Mouse (Mus musculus): Measurements from ENCODE around the gene Nxf2. TPM values are rescaled to one million over a fixed set of nuclear protein-coding genes. Genes with fewer than 3 reads are reported as not detected.
A peak's percentile ranks its signal among the peaks of the same experiment; 100 is the strongest.

Nxf2 gene
- polyA plus RNA-seq (2015; fragmentation: Nextera tagmentation; extraction: Ambion mirVana) = 0.25 and 0.29 TPM in 2 replicates

GRCm38 (mm10) chrX:134964546-134964945 is at the start of gene Nxf2:
TSS of gene Nxf2 (minus strand) at chrX:134964754.
- Histone ChIP-seq H3K9ac (no peak within 1 kb of the TSS), H3K27ac (no peak within 1 kb of the TSS), H3K4me2 (peak within 1 kb of the TSS; percentile 46), H3K36me3 (replicated peaks) (no peaks in the 10 kb centered on the region), H3K4me3 (peak within 1 kb of the TSS; percentile 34), H3K27me3 (replicated peaks) (no peaks in the 10 kb centered on the region), H3K9me3 (no peaks in the 10 kb centered on the region), H3K4me1 (no peaks in the 10 kb centered on the region)
- ATAC-seq (replicated peaks) = no peak
- WGBS = 91% methylated on average over 19 of the region's 19 CpGs

GRCm38 (mm10) chrX:135011381-135011780 is 46.8 kb upstream of the Nxf2 start:
- Histone ChIP-seq H3K4me1 (no peaks in the 10 kb centered on the region), H3K27ac (no peak overlapping the region), H3K4me3 (no peak overlapping the region), H3K9me3 (no peaks in the 10 kb centered on the region), H3K36me3 (replicated peaks) (no peaks in the 10 kb centered on the region), H3K4me2 (no peak overlapping the region), H3K27me3 (replicated peaks) (no peaks in the 10 kb centered on the region), H3K9ac (no peak overlapping the region)
- no peak for ATAC-seq (replicated peaks)
- WGBS = 74% methylated on average over 3 of the region's 3 CpGs

GRCm38 (mm10) chrX:135009471-135009815 is 44.9 kb upstream of the Nxf2 start:
- Histone ChIP-seq H3K36me3 (replicated peaks) (no peaks in the 10 kb centered on the region), H3K9ac (peak overlapping the region; percentile 32; the same call in 1 of the 2 replicates), H3K27me3 (replicated peaks) (no peaks in the 10 kb centered on the region), H3K4me1 (no peaks in the 10 kb centered on the region), H3K4me3 (peak overlapping the region; percentile 57), H3K4me2 (peak overlapping the region; percentile 43), H3K27ac (peak overlapping the region; percentile 94), H3K9me3 (no peaks in the 10 kb centered on the region)
- ATAC-seq (replicated peaks) = no peak; the same call in 1 of the 2 replicates
- 36% methylated on average over 6 of the region's 6 CpGs for WGBS

- ATAC-seq (replicated peaks) = peak; percentile 100
- Histone ChIP-seq H3K4me1 (no peaks in the 10 kb centered on the region), H3K36me3 (replicated peaks) (no peaks in the 10 kb centered on the region), H3K27ac (peak within 1 kb of the TSS; percentile 94), H3K9ac (peak within 1 kb of the TSS; percentile 59), H3K4me2 (peak within 1 kb of the TSS; percentile 43), H3K27me3 (replicated peaks) (no peaks in the 10 kb centered on the region), H3K9me3 (no peaks in the 10 kb centered on the region), H3K4me3 (peak within 1 kb of the TSS; percentile 57)
- WGBS = 33% methylated on average over 53 of the region's 65 CpGs
Observed at GRCm38 (mm10) chrX:135008720-135009470, 44.3 kb upstream of the Nxf2 start, which contains the start of gene Zmat1. TSS of gene Zmat1 (minus strand) at chrX:135009209.

- WGBS = 29% methylated on average over 5 of the region's 5 CpGs
- 0 out of 2 replicates have a peak overlapping the region, but pooled peaks have one; percentile 59 for H3K9ac ChIP-seq
Observed at GRCm38 (mm10) chrX:135008021-135008420, 43.5 kb upstream of the Nxf2 start.

GRCm38 (mm10) chrX:134963305-134964094 is 1.1 kb downstream of the Nxf2 start:
- Histone ChIP-seq H3K9me3 (no peaks in the 10 kb centered on the region), H3K4me2 (peak overlapping the region; percentile 46), H3K27ac (no peak overlapping the region), H3K4me3 (peak overlapping the region; percentile 34), H3K36me3 (replicated peaks) (no peaks in the 10 kb centered on the region), H3K27me3 (replicated peaks) (no peaks in the 10 kb centered on the region), H3K9ac (no peak overlapping the region), H3K4me1 (no peaks in the 10 kb centered on the region)
- peak; percentile 96 for ATAC-seq (replicated peaks)
- 54% methylated on average over 42 of the region's 53 CpGs for WGBS

More at GRCm38 (mm10) chrX:135008021-135008420, 43.5 kb upstream of the Nxf2 start:
- no peak for ATAC-seq (replicated peaks)
- no peaks in the 10 kb centered on the region for H3K27me3 ChIP-seq (replicated peaks)
- H3K4me3 ChIP-seq = peak overlapping the region; percentile 57
- H3K36me3 ChIP-seq (replicated peaks) = no peaks in the 10 kb centered on the region
- no peaks in the 10 kb centered on the region for H3K4me1 ChIP-seq
- H3K27ac ChIP-seq = no peak overlapping the region
- H3K4me2 ChIP-seq = peak overlapping the region; percentile 43
- no peaks in the 10 kb centered on the region for H3K9me3 ChIP-seq

- 41% methylated on average over 5 of the region's 5 CpGs for WGBS
Observed at GRCm38 (mm10) chrX:134930361-134930760, 34.2 kb downstream of the Nxf2 start.

GRCm38 (mm10) chrX:134929927-134930326 is 34.6 kb downstream of the Nxf2 start:
- H3K9ac ChIP-seq = no peak overlapping the region
- H3K4me3 ChIP-seq = no peak overlapping the region
- H3K9me3 ChIP-seq = no peaks in the 10 kb centered on the region
- H3K27ac ChIP-seq = no peak overlapping the region
- no peak overlapping the region for H3K4me2 ChIP-seq
- H3K27me3 ChIP-seq (replicated peaks) = no peaks in the 10 kb centered on the region
- 78% methylated on average over 5 of the region's 5 CpGs for WGBS
- ATAC-seq (replicated peaks) = peak; percentile 60; the same call in 1 of the 2 replicates
- no peaks in the 10 kb centered on the region for H3K36me3 ChIP-seq (replicated peaks)
- no peaks in the 10 kb centered on the region for H3K4me1 ChIP-seq

More at GRCm38 (mm10) chrX:134930361-134930760, 34.2 kb downstream of the Nxf2 start:
- Histone ChIP-seq H3K4me3 (no peak overlapping the region), H3K4me1 (no peaks in the 10 kb centered on the region), H3K27ac (no peak overlapping the region), H3K27me3 (replicated peaks) (no peaks in the 10 kb centered on the region), H3K9ac (no peak overlapping the region), H3K9me3 (no peaks in the 10 kb centered on the region), H3K4me2 (no peak overlapping the region), H3K36me3 (replicated peaks) (no peaks in the 10 kb centered on the region)
- no peak for ATAC-seq (replicated peaks)

- Histone ChIP-seq H3K9ac (no peak overlapping the region), H3K36me3 (replicated peaks) (no peaks in the 10 kb centered on the region), H3K9me3 (no peaks in the 10 kb centered on the region), H3K27ac (no peak overlapping the region), H3K4me1 (no peaks in the 10 kb centered on the region), H3K4me2 (no peak overlapping the region), H3K4me3 (no peak overlapping the region), H3K27me3 (replicated peaks) (no peaks in the 10 kb centered on the region)
- no peak for ATAC-seq (replicated peaks)
Observed at GRCm38 (mm10) chrX:134925058-134925457, 39.5 kb downstream of the Nxf2 start.

- 51% methylated on average over 7 of the region's 7 CpGs for WGBS
- H3K4me3 ChIP-seq = no peak overlapping the region
Observed at GRCm38 (mm10) chrX:134923675-134924424, 40.7 kb downstream of the Nxf2 start.

GRCm38 (mm10) chrX:134919220-134919619 is 45.3 kb downstream of the Nxf2 start:
- WGBS = 65% methylated on average over 1 of the region's 1 CpGs
- no peaks in the 10 kb centered on the region for H3K4me1 ChIP-seq
- H3K4me2 ChIP-seq = no peak overlapping the region
- ATAC-seq (replicated peaks) = no peak
- no peak overlapping the region for H3K9ac ChIP-seq
- no peaks in the 10 kb centered on the region for H3K36me3 ChIP-seq (replicated peaks)
- H3K27ac ChIP-seq = no peak overlapping the region
- H3K27me3 ChIP-seq (replicated peaks) = no peaks in the 10 kb centered on the region
- H3K9me3 ChIP-seq = no peaks in the 10 kb centered on the region
- H3K4me3 ChIP-seq = no peak overlapping the region

More at GRCm38 (mm10) chrX:134923675-134924424, 40.7 kb downstream of the Nxf2 start:
- Histone ChIP-seq H3K27ac (0 out of 2 replicates have a peak overlapping the region, but pooled peaks have one; percentile 15), H3K9ac (no peak overlapping the region), H3K4me2 (no peak overlapping the region), H3K36me3 (replicated peaks) (no peaks in the 10 kb centered on the region), H3K4me1 (no peaks in the 10 kb centered on the region), H3K9me3 (no peaks in the 10 kb centered on the region), H3K27me3 (replicated peaks) (no peaks in the 10 kb centered on the region)
- ATAC-seq (replicated peaks) = 0 out of 2 replicates have a peak, but pooled peaks have one; percentile 30

GRCm38 (mm10) chrX:134915745-134916144 is 48.8 kb downstream of the Nxf2 start:
- Histone ChIP-seq H3K4me1 (no peaks in the 10 kb centered on the region), H3K27ac (no peak overlapping the region)

More at GRCm38 (mm10) chrX:134915745-134916144, 48.8 kb downstream of the Nxf2 start:
- Histone ChIP-seq H3K4me2 (no peak overlapping the region), H3K4me3 (no peak overlapping the region), H3K9ac (no peak overlapping the region), H3K36me3 (replicated peaks) (no peaks in the 10 kb centered on the region), H3K9me3 (no peaks in the 10 kb centered on the region), H3K27me3 (replicated peaks) (no peaks in the 10 kb centered on the region)
- ATAC-seq (replicated peaks) = no peak
- WGBS = 60% methylated on average over 2 of the region's 2 CpGs

Measured in midbrain, embryonic 15.5 days (tissue).